Mouse (Mus musculus) layer of hippocampus, adult 11-12 months (tissue): ENCODE measurements at regions not wholly inside any gene's neighbourhood (a gene's known extent, or its start where the extent isn't known, plus 50 kb on each side); places are given as distances from the start of the nearest gene placed in this dataset.

Source experiments
- DNase-seq: peaks from one replicate; pipeline ENCODE4 v3.0.0; 2022; ENCODE audit warnings: low spot score

GRCm38 (mm10) chr10:45982731-45983274 lies 405.2 kb downstream of the Hace1 start:
- DNase-seq, result no peak

GRCm38 (mm10) chr10:45983671-45984335 lies 406.2 kb downstream of the Hace1 start:
- DNase-seq, result peak; percentile 18

- no peak for DNase-seq
These were observed 408.7 kb downstream of the Hace1 start for GRCm38 (mm10) chr10:45986341-45986740.

GRCm38 (mm10) chr10:46006319-46006718 lies 428.7 kb downstream of the Hace1 start:
- no peak for DNase-seq

DNA sequence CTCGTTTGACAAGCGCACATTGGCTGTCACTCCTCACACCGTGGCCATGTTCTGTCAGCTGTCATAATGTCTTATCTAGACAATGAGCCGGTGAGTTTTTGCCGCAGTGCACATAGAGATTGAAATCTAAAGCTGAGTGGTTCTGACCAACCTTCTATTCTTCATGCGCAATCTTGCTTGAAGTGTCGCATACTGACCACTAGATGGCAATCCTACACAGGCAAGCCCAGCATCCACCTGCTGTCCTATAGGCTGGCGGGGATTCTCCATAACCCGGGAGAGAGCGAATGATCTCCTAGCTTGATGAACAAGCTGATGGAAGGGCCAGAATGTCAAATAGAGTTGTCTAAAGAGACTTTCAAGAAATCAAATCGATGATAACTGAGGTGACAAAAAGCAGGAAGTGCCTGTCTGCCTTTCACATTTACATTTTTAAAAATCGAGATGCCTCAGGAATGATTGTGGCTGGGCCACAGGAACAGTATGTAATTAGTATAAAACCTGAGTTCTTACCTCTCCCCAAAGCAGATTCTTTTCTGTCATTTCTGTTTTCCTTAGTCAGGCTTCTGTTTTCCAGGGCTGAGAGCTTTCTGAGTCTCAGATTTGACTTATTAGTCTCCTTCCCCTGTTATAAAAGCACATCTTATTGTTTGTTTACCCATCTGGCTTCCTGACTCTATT lies 434.4 kb downstream of the Hace1 start:
- peak; percentile 76 for DNase-seq

DNA sequence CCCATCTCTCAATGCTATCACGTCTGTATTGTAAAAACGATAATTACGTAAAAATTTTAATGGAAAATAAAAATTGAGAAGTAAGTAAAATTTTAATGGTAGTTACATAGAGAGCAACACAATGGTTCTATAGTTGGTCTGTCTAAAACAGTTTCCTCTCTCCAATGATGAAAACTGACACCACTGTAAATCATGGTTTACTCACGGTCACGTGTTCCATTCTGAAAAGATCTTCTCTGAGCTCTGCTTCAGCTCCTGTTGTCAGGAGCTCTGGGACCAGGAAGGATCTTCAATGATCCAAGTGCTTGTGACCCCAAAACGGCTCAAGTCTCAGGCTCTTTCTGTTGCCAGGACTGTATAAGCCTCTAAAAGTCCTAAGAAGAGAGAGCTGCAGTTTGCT lies 435.0 kb downstream of the Hace1 start:
- no peak for DNase-seq

DNA sequence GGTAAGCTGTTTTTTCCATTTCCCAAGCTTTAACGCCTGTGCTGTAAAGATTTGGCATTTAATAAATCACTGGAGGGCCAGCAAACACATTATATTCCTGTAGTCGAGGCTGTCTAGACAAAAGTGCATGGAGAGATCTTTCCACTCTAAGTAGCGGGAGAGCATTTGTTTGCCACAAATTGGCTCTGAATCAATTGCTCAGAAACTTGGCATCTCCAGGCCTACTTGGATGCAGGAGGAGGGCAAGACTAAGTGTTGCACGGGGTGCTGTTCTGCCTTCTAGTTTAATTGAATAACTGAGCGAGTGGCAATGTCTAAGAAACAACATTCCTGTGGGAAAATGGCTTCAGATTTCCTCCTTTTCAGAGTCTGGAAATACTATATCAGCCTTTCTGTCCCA lies 438.7 kb downstream of the Hace1 start:
- peak; percentile 9 for DNase-seq

GRCm38 (mm10) chr10:46045474-46046093 lies 468.0 kb downstream of the Hace1 start:
- DNase-seq, result peak; percentile 39

GRCm38 (mm10) chr10:46046094-46046749 lies 468.6 kb downstream of the Hace1 start:
- DNase-seq, result no peak

GRCm38 (mm10) chr10:46046890-46047414 lies 469.3 kb downstream of the Hace1 start:
- no peak for DNase-seq

GRCm38 (mm10) chr10:46047591-46047990 lies 470.0 kb downstream of the Hace1 start:
- DNase-seq, result no peak

DNA sequence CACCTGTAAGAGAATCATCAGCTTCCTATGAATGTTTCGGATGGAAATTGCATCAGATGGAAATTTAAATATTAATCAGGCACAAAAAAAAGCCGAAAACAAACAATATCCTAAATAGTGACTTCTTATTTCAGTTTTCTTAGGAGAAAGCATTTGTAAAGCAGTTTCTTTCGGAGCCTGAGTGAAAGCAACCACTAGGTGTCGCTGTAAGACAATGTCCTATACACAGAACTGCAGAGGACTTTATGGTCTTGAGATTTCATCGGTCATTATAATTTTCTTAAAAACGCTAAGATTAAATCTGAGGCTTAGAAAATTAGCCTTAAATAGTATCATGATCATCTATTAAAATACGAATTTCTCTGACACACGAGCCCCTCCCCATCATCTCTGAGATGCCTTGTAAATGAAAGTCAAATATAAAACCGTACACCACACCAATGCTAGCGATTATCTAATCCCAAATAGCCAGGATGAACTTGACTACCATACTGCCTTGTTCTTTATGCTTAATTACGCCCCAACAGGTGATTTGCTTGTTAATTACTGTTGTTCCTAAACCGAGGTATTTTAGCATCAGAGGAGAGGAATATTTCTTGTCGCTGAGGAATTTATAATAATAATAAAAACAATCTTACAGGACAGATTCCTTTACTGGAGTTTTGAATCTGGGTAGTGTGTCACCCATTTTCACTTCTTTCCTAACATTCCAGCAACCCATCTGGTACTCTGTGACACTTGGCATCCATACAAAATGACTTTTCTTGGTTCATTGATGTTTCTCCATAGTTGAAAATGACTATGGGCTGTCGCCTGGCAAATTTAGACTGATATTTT lies 480.0 kb downstream of the Hace1 start:
- DNase-seq, result peak; percentile 77

DNA sequence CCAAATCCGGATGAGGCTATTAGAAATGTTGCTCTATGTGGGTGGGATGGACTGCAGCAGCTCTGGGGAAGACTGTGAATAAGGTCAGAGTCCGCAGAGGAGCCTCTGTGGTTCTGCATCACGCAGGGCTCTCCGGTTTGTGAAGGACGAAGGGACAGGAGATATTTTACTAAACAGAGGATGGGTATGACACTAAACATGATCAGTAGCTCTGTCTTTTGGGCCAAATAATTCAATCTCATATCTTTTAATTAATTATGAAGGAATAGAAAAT lies 480.5 kb downstream of the Hace1 start:
- DNase-seq, result no peak

GRCm38 (mm10) chr10:46059285-46059684 lies 481.7 kb downstream of the Hace1 start:
- DNase-seq, result no peak

DNA sequence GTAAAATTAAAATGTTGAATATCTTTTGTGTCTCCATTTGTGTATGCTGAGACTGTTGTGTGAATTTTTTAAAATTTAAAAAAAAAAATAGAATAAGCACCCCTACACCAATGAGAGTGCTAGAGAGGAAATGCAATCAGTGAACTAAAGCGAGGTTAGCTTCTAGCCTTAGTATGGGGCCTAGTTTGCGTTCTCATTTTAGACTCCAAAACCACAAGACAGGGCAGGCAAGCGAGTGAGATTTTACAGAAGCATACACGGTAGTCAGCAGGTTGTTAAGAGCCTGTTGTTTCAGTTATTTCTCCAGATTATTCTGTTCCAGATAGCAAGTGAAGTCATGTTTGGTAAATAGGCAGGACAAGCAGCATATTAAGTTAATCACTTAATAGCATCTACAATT lies 486.2 kb downstream of the Hace1 start:
- no peak for DNase-seq

DNA sequence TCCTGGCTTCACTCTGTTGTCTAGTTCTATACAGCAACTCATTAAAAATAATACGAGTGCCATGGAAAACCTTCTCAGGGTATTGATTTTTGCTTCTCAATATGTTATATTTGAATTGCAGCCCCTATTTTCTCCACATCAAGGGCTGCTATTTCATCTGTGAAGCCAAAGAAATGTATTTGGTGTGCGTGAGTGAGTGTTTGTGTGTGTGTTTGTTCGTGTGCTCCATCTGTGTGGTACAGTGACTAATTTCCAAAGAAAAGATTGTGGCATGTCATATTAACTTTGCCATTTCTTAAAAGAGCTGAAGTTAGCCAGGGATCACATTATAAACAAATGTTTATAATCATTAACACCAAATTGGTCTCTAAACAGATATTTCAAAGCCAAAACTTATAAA lies 493.1 kb downstream of the Hace1 start:
- no peak for DNase-seq

- no peak for DNase-seq
These were observed 493.6 kb downstream of the Hace1 start for GRCm38 (mm10) chr10:46071220-46071619.

DNA sequence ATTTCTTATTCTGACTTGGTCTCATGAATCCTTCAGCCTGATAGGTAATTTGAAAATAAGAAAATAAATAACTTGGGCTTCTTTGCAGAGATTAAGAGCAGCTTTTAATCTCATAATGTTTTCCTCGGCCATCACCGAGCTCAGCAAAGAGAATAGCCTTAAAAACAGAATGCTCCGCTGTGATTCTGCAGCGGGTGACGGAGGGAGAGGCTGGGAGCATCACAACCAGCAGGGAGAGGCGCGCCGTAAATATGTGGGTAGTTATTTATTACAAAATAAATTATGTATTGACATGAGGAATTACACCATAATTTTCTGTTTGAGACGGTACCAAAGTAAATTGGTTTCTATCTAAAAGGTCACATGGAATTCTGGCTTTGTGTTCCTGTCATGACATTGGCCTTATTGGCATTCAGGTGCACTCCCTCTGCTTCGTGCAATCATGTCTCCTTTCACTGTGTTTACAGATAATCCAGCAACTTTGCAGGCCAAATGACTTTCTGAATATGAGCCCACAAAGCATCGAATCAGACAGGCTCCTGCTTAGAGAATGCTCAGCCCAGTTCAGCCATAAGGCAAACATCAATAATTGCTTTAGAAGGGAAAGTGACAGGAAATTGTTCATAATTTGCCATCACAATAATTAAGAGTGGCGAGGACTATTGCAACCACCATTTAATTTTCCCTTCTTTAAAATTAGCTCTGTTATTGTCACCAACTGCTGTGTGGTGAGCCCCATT lies 494.4 kb downstream of the Hace1 start:
- no peak for DNase-seq

DNA sequence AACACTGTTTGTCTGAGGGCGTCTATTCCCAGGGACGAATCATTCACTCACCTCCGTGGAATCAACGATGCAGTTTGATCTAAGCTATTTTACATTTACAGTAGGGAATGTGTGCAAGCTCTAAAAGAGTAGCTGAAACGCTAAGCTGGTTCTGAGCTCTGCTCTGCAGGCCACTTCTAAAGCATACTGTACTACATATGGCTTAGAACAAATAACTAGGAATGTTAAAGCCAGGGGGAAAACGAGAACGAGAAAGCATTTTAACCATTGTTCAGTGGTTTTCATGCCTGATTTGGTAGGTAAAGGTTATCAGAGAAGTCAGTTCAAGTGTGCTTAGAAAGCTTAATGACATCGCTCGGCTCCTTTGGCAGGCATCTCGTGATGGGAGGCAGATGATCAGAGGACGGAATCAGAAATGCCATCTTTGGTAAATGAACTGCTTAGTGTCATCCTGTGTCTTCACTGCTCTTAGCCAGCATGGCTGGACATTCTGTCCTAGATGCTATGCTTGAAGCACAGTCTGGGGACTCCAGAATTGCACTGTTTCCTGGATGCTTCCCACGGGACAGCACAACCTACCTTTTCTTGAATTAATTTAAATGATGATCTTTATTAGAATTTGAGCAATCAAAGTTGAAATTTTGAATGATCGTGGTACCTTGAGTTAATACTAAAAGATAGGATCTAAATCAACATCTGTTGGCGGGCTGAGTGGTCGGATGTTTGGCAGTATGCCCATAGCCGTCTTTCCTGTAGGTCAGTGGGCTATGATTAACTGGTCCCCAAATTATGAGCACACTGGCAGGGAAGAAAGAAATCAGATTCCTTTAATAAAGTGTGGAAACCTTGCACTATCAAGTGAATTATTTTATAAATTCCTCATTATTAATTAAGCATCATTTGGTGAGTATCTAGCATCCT lies 495.2 kb downstream of the Hace1 start:
- no peak for DNase-seq

- no peak for DNase-seq
These were observed 510.1 kb downstream of the Hace1 start for GRCm38 (mm10) chr10:46087766-46088165.
